Mouse (Mus musculus): ENCODE measurements at regions not wholly inside any gene's neighbourhood (a gene's known extent, or its start where the extent isn't known, plus 50 kb on each side); places are given as distances from the start of the nearest gene placed in this dataset.

GRCm38 (mm10) chr5:133675636-133676035 is 423.9 kb upstream of the Castor2 start:
- DNase-seq = no peak

GRCm38 (mm10) chr5:133666473-133666872 is 433.0 kb upstream of the Castor2 start:
- peak; percentile 24 to 41 for DNase-seq

- DNase-seq = no peak
Measured at GRCm38 (mm10) chr5:133662474-133663256, 436.8 kb upstream of the Castor2 start.

GRCm38 (mm10) chr5:133660351-133660750 is 439.2 kb upstream of the Castor2 start:
- DNase-seq = peak; percentile 7 to 29

- DNase-seq = peak in 1 of 2 experiments; percentile 4
Measured at GRCm38 (mm10) chr5:133656837-133657236, 442.7 kb upstream of the Castor2 start.

GRCm38 (mm10) chr5:133653431-133653830 is 446.1 kb upstream of the Castor2 start:
- no peak for DNase-seq

GRCm38 (mm10) chr5:133650246-133650645 is 449.3 kb upstream of the Castor2 start:
- DNase-seq = no peak

GRCm38 (mm10) chr5:133645696-133646195 is 453.8 kb upstream of the Castor2 start:
- DNase-seq = no peak

GRCm38 (mm10) chr5:133643326-133643725 is 456.2 kb upstream of the Castor2 start:
- DNase-seq = no peak

GRCm38 (mm10) chr5:133634481-133634880 is 465.0 kb upstream of the Castor2 start:
- DNase-seq = no peak

GRCm38 (mm10) chr5:133631812-133632211 is 467.7 kb upstream of the Castor2 start:
- DNase-seq = no peak

GRCm38 (mm10) chr5:133619347-133619746 is 480.2 kb upstream of the Castor2 start:
- no peak for DNase-seq

- no peak for DNase-seq
Measured at GRCm38 (mm10) chr5:133601241-133601739, 498.2 kb upstream of the Castor2 start.

GRCm38 (mm10) chr5:133600630-133601029 is 498.9 kb upstream of the Castor2 start:
- DNase-seq = no peak

GRCm38 (mm10) chr5:133598105-133598504 is 501.4 kb upstream of the Castor2 start:
- DNase-seq = no peak

GRCm38 (mm10) chr5:133586492-133586891 is 513.0 kb upstream of the Castor2 start:
- no peak for DNase-seq

GRCm38 (mm10) chr5:133585181-133585580 is 514.3 kb upstream of the Castor2 start:
- peak; percentile 1 to 5 for DNase-seq

GRCm38 (mm10) chr5:133576595-133576994 is 522.9 kb upstream of the Castor2 start:
- DNase-seq = no peak

- no peak for DNase-seq
Measured at GRCm38 (mm10) chr5:133569096-133569495, 530.4 kb upstream of the Castor2 start.

GRCm38 (mm10) chr5:133566506-133566905 is 533.0 kb upstream of the Castor2 start:
- no peak for DNase-seq

- DNase-seq = no peak
Measured at GRCm38 (mm10) chr5:133550657-133551056, 548.9 kb upstream of the Castor2 start.

- DNase-seq = no peak
Measured at GRCm38 (mm10) chr5:133542217-133542616, 557.3 kb upstream of the Castor2 start.

GRCm38 (mm10) chr5:133532678-133533077 is 566.8 kb upstream of the Castor2 start:
- DNase-seq = no peak

- no peak for DNase-seq
Measured at GRCm38 (mm10) chr5:133505661-133506060, 593.9 kb upstream of the Castor2 start.
